19 mouse cellular contexts compared by ENCODE assay signal in genomic region chr17:30386241-30386640, GRCm38 (mm10).
DNase-seq lines count a peak whose midpoint lies in the region; ATAC-seq and TF ChIP-seq lines count a peak whose summit lies in the region.
"Had no signal": no experiment of that assay in that cellular context is flagged by ENCODE, and none has a peak within 500 bp of the region (broad histone marks: within the 10 kb centered on the region; RNA-seq: fewer than 3 reads in every experiment).

No protein-coding gene starts in this region.

- no peak for DNase-seq in frontal cortex, postnatal 10 days (ENCODE audit: low spot score in 2 of 2)
- DNase-seq in heart, adult 11 months = peak; percentile 74
- DNase-seq in heart, postnatal 25 days (ENCODE audit: low spot score) = no peak
- DNase-seq in layer of hippocampus, adult 2 months (ENCODE audit: low spot score in 2 of 2) = no peak
- no peak for DNase-seq in layer of hippocampus, adult 9-10 months (ENCODE audit: low spot score)
- DNase-seq: adrenal gland, adult 2 months; adrenal gland, adult 8-10 months; adrenal gland, postnatal 10 days; adrenal gland, postnatal 14 days; adrenal gland, postnatal 25 days; adrenal gland, postnatal 36 days; B cell, adult 2 months; cerebellum, adult 11 months; cerebellum, adult 11-12 months; cerebellum, adult 18-20 months had no signal

- no peak overlapping the region for H3K4me3 ChIP-seq in layer of hippocampus, adult 2 months

- intact Hi-C loops in heart, postnatal 25 days (cut with DNase I) = no loop called here

- H3K27ac ChIP-seq in layer of hippocampus, adult 2 months = peak overlapping the region; percentile 25

- TF ChIP-seq CTCF in layer of hippocampus, adult 2 months (conservative IDR thresholded peaks at IDR 0.05) = no peak

- peak; percentile 47; the same call in 1 of the 2 replicates for ATAC-seq in frontal cortex, adult (ENCODE audit: low TSS enrichment)
- ATAC-seq: activated CD4-positive, CD25-positive, alpha-beta regulatory T cell, adult 4 months; CD4-positive, CD25-positive, alpha-beta regulatory T cell, adult 4 months; Patski had no signal
